Mouse (Mus musculus) mouse trophoblast stem cell (cell line): ENCODE results near the gene Ccdc185.

Source experiments
- in situ Hi-C, 2 experiments: fragments of 300-500 bp; cut with MseI, MboI; formaldehyde crosslinking; loops; 2 replicates in 1 of 2; 3 replicates in 1 of 2; pipeline ENCODE4 v1.15.1; 2025

Ccdc185 gene

GRCm38 (mm10) chr1:182749080-182749479 lies at the start of gene Ccdc185:
Ccdc185 (minus strand) TSS chr1:182749180.
- in situ Hi-C loops, result no loop called here

- in situ Hi-C loops, result loop anchor here in 1 of 2 experiments (10.0 kb wide), 1 partner anchor 242 kb away; no protein-coding TSS in a partner anchor
Measured at GRCm38 (mm10) chr1:182797048-182797447, 48.1 kb upstream of the Ccdc185 start.

GRCm38 (mm10) chr1:182794628-182795027 lies 45.6 kb upstream of the Ccdc185 start:
- in situ Hi-C loops, result loop anchor here (5.0 to 10.0 kb wide), 2 partner anchors 232 to 240 kb away; no protein-coding TSS in a partner anchor

DNA sequence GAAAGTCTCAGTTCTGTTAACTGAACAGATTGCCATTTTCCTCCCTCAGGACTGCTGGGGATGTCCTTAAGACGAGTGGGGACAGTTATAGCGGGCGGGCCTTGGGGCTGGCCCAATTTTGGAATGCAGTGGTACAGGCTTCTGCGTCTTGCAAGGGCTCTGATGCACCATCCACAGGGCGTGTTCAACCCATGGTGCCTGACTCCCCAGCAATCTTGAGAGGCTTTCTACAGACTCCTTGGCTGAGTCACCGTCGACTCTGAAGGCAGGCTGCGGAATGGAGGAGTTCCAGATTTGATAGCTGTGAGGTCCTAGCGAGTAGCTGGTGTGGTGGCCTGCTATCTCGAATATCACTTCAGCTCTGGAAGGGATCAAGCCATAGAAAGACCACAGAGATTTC lies 45.2 kb upstream of the Ccdc185 start:
- in situ Hi-C loops, result loop anchor here (5.0 to 10.0 kb wide), 2 partner anchors 232 to 239 kb away; no protein-coding TSS in a partner anchor

DNA sequence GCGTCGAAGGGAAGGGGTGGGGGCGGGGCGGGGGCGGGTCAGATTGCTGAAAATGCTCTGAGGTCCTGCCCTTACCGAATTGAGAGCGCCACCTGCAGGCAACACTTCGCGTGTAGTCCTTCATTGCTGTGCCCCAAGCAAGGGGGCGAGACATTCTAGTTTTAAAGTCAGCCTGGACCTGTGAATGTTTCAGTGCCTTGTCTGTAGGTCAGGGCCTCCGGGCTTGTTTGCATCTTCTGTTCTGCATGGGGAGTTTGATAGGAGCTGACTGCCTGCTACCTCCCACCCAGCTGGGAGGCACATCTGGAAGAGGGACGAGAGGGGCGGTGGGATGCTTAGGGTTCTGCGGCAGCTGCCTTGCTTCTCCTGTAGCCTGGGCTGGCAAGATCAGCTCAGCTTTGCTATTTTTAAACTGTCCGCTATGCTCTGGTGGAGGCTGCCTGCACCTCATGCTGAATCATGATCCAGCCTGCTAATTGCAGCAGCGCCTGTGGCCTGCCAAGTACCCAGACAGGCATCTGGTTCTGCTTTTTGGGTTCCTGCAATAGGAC lies 43.6 kb upstream of the Ccdc185 start:
- in situ Hi-C loops, result loop anchor here (5.0 to 10.0 kb wide), 2 partner anchors 230 to 238 kb away; no protein-coding TSS in a partner anchor

DNA sequence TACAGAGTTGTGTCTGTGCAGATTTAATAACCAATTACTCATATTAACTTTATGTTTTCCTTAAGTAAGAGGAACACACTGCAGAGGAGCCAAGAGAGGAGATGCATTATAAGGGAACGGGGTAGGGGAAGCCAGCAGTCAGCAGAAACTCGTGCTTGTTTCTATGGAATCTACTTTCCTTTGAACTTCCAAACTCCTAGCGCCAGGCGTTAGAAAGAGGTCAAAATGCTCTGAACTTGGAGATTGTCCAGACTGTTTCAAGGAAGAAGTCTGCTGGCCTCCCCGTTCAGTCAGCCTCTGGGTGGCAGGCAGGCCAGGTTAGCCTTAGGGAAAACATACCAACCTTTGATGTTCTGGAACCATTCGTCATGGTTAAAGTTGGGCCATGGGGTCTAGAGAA lies 39.9 kb upstream of the Ccdc185 start:
- in situ Hi-C loops, result no loop called here

- in situ Hi-C loops, result no loop called here
Measured at GRCm38 (mm10) chr1:182787030-182787429, 38.0 kb upstream of the Ccdc185 start.

DNA sequence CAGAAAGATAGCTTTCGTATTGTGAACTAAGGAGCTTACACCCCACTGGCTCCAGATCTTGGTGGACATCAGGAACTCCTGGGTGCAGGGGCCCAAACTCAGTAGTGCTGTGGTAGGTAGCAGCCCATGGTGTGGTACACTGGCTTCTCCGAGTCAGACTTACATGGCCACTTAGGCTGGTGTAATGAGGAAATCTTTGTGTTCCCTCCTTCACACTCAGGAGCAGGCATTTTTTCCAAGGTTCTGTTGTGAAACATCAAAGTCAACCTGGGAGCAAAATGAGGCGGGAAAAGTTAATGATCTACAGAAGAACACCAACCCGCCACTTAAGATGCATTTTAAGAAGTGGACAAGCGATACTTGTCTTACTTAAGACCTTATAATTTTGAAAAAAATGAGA lies 36.5 kb upstream of the Ccdc185 start:
- in situ Hi-C loops, result no loop called here

DNA sequence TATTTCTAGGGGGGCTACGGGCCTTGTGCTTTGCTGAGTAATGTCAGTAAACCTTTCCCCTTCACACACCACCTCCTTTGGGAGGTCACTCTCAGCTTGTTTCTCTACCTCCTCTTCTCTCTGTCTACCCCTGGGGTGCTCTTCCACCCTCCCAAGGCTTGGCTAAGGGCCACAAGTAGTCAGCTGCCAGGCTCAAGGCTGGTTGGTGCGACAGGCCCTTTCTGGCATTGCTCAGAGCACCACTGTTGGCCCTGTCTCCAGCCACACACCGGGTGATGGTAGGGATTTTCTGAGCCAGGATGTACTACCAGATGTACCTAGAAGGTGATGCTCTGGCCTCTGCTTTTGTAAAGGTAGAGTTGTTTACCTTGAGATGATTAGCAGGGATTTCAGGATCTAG lies 35.8 kb upstream of the Ccdc185 start:
- in situ Hi-C loops, result no loop called here

DNA sequence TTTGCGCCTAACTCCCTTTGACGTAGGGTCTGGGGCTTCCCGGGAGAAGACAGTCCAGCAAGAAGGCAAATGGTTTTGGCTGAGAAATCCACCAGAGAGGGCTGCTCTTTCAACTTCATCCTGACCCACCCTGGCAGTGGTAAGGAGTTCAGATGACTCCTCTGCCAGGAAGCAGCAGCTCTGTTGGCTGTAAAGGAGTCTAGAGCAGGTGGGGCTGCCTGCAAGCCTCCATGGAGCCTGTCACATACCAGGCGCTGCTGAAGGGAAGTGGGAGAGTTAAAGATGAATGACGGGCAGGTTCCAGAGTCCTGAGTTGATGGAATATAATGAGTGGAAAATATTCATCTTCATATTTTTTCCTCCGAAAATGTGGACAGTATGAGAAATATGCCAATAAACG lies 34.8 kb upstream of the Ccdc185 start:
- in situ Hi-C loops, result no loop called here

- in situ Hi-C loops, result no loop called here
Measured at GRCm38 (mm10) chr1:182779024-182779520, 30.1 kb upstream of the Ccdc185 start.

DNA sequence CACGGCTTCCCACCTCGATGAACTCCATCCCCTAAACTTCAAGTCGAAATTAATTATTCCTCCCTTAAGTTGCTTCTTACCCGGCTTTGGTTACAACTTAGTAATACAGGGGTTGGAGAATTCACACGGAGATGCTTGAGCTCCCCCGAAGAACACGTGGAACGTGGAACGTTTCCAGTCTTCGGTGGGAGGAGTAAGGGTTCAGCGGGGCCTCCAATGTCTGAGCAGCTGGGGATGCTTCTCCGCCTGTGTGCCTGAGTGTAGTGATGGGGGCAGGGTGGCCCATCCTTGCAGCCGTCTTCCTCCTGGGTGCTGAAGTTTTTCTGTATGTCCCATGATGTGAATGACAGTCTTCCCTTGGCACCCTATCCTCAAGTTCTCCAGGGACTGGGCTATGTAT lies 29.2 kb upstream of the Ccdc185 start:
- in situ Hi-C loops, result no loop called here

DNA sequence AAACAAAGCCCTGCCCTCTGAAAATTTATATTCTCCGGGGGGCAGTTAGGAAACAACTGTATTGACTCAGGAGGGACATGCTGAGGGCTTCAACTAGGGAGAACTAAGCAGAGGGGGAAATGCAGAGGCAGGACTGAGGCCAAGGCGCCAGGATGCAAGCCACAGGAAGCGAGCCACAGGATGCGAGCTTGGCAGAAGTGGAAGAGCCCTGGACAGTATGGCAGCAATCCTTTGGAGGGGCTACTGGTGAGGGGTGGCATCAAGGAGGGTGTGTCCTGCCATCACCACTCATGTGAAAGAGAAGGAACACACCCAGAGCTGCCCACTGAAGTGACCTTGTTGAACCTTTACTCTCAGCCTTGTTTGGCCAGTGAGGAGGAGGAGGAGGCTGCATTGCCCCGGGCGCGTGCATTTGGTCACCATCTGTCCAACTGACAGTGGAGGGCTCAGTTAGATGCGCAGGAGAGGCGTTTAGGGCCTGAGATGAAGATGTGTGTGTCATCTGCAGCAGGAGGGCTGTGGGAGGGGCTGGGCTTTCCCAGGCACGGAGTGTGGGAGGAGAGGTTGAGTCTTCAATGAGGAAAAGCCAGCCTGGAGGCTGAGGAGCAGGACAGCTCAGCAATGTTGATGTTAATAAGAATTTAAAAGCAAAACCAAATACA lies 27.9 kb upstream of the Ccdc185 start:
- in situ Hi-C loops, result no loop called here

GRCm38 (mm10) chr1:182775576-182775975 lies 26.6 kb upstream of the Ccdc185 start:
- in situ Hi-C loops, result no loop called here

- in situ Hi-C loops, result no loop called here
Measured at GRCm38 (mm10) chr1:182764541-182765281, 15.7 kb upstream of the Ccdc185 start.

GRCm38 (mm10) chr1:182763716-182764461 lies 14.9 kb upstream of the Ccdc185 start, which contains the start of gene Susd4:
Susd4 (plus strand) TSS chr1:182763860.
- in situ Hi-C loops, result no loop called here

DNA sequence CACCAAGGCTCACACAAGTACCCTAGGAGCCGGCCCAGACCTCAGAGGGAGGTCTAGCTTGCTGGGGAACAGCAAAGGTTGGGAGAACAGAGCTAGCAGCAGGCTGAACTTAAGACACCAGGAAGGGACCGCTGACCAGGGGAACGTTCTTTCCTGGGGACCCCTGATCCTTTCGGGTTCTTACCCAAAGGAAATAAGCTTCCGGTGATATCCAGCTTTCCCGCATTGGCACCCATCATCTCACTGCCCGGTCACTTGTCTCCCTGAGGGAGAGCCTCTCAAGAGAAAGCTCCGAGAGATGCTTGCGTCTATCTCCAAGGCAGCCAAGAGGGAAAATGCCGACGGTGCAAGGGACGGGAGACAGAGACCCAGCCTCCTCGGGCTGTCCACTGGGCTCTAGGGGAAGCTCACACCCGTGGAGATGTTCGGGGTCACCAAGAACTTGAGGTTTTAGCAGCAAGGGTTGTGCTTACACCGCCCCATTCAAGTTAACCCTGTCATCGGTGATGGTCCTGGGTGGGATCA lies 14.3 kb upstream of the Ccdc185 start:
- in situ Hi-C loops, result no loop called here

GRCm38 (mm10) chr1:182758783-182759182 lies 9.8 kb upstream of the Ccdc185 start:
- in situ Hi-C loops, result no loop called here

DNA sequence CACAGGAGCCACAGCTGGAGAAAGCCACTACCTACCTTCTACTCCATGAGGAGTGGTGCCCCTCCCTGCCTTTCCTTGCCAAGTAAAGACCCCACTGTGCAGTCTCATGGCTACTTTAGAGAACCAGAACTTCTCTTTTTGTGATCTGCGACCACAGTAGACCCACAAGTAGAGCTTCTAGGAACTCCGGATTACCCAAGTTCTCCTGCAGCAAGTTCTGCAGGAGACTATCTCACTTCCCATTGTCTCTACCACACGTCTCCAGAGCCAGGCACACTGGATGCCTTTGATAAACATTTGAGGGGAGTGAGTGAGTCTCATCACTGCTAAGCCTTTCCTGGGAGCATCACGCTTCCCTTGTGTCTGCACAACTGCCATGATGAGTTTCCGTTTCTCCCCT lies 5.9 kb upstream of the Ccdc185 start:
- in situ Hi-C loops, result no loop called here

DNA sequence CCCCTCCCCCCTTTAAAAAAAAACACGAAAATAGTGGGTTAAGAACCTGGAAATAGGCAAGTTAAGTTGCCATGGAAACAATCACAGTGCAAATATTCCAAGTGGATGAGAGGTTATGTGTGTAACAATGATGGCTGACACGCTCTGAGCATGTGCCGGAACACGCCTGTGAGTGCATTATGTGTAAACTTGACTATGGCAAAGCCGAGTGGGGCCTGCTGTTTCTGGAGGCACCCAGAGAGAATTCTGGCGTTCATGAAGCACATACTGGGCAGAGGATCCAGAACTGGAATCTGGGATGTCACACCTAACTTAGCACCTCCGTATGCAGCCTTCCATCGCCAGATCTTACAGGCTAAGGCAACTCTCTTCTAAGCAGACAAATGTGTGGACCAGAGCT lies 4.7 kb upstream of the Ccdc185 start:
- in situ Hi-C loops, result no loop called here

DNA sequence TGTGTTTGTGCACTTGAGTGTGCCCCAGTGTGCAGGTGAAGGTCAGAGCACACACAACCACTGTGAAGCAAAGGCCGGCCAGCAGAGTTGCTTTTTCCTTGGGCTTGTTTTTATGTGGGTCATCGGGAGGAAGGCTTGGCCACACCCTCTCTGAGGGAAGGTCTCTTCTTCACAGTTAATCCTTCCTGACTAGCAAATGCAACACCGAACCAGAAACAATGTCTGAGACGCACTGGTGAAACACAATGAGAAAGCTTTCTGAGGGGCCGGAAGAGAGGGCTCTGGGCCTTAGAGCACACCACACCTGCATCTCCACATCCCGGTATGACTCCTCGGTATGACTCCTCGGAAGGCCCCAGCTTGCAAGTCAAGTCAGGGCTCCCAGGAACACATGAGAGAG lies 2.3 kb upstream of the Ccdc185 start:
- in situ Hi-C loops, result no loop called here
